Mouse (Mus musculus) myocyte (in vitro differentiated cells): ENCODE data around the gene Arvcf. TPM values are rescaled to one million over a fixed set of nuclear protein-coding genes. Genes with fewer than 3 reads are reported as not detected.

ENCODE experiments used
- H3K27me3 ChIP-seq: one replicate; pipeline ENCODE4 v1.6.1; 2011; ENCODE audit not compliant: control insufficient read depth, insufficient read depth, insufficient read length
- H3K36me3 ChIP-seq: one replicate; pipeline ENCODE4 v1.6.1; 2011; ENCODE audit not compliant: control insufficient read depth, insufficient read depth
- H3K4me2 ChIP-seq: one replicate; pipeline ENCODE4 v1.6.1; 2011; ENCODE audit warnings: low read depth, control low read depth
- H3K4me3 ChIP-seq: one replicate; pipeline ENCODE4 v1.5.1; 2011; ENCODE audit warnings: mild to moderate bottlenecking, control low read depth, moderate library complexity
- H3K79me2 ChIP-seq: one replicate; pipeline ENCODE4 v1.6.1; 2011; ENCODE audit not compliant: control insufficient read depth, insufficient read depth
- H3ac ChIP-seq: one replicate; pipeline ENCODE4 v1.6.1; 2011; ENCODE audit not compliant: control insufficient read depth, insufficient read length
- CEBPB ChIP-seq: IDR thresholded peaks from 2 replicates; pipeline ENCODE4 v1.6.1; 2011; ENCODE audit warnings: mild to moderate bottlenecking, moderate library complexity; ENCODE audit not compliant: poor library complexity, insufficient read depth, severe bottlenecking
- E2F4 ChIP-seq: IDR thresholded peaks from one replicate; pipeline ENCODE4 v1.6.1; 2011; ENCODE audit warnings: mild to moderate bottlenecking, control low read depth, moderate library complexity; ENCODE audit not compliant: insufficient read depth
- MAX ChIP-seq: IDR thresholded peaks from one replicate; pipeline ENCODE4 v1.6.1; 2011; ENCODE audit warnings: low read depth, mild to moderate bottlenecking, control low read depth
- MYOD1 ChIP-seq, 3 experiments: IDR thresholded peaks; one replicate each; pipeline ENCODE4 v1.6.1; 2011; ENCODE audit warnings: control low read depth in 2 of 3, low read depth in 2 of 3, mild to moderate bottlenecking in 2 of 3, moderate library complexity in 1 of 3; ENCODE audit not compliant: insufficient read length in 2 of 3, control insufficient read depth in 1 of 3
- MYOG ChIP-seq, 3 experiments: IDR thresholded peaks; one replicate each; pipeline ENCODE4 v1.6.1; 2011; ENCODE audit warnings: control low read depth in 2 of 3, low read depth in 2 of 3, mild to moderate bottlenecking in 2 of 3; ENCODE audit not compliant: insufficient read length in 2 of 3, control insufficient read depth in 1 of 3, insufficient read depth in 1 of 3
- POLR2A ChIP-seq: IDR thresholded peaks from one replicate; pipeline ENCODE4 v1.6.1; 2011; ENCODE audit warnings: low read depth, mild to moderate bottlenecking, control low read depth, moderate library complexity; ENCODE audit not compliant: insufficient read length
- POLR2AphosphoS2 ChIP-seq: IDR thresholded peaks from one replicate; pipeline ENCODE4 v1.6.1; 2011; ENCODE audit warnings: low read depth, control low read depth; ENCODE audit not compliant: insufficient read length
- REST ChIP-seq: IDR thresholded peaks from one replicate; pipeline ENCODE4 v1.6.1; 2011; ENCODE audit warnings: mild to moderate bottlenecking, control low read depth, moderate library complexity; ENCODE audit not compliant: insufficient read depth, insufficient read length
- SRF ChIP-seq: IDR thresholded peaks from one replicate; pipeline ENCODE4 v1.6.1; 2011; ENCODE audit warnings: low read depth; ENCODE audit not compliant: control insufficient read depth, insufficient read length
- TCF12 ChIP-seq: IDR thresholded peaks from one replicate; pipeline ENCODE4 v1.6.1; 2011; ENCODE audit warnings: mild to moderate bottlenecking, control low read depth; ENCODE audit not compliant: poor library complexity, insufficient read depth, severe bottlenecking
- TCF3 ChIP-seq: IDR thresholded peaks from one replicate; pipeline ENCODE4 v1.6.1; 2011; ENCODE audit warnings: low read depth, control low read depth; ENCODE audit not compliant: insufficient read length
- USF1 ChIP-seq: IDR thresholded peaks from one replicate; pipeline ENCODE4 v1.6.1; 2011; ENCODE audit warnings: low read depth, mild to moderate bottlenecking, control low read depth, moderate library complexity
- polyA plus RNA-seq: library from polyadenylated mRNA; unstranded; fragments of >200 nt; fragmentation: generic; extraction: Trizol; gene quantifications from one replicate; pipeline ENCODE4 v1.2.1, GENCODE M21; 2012; ENCODE audit warnings: missing spikeins

Arvcf gene
- polyA plus RNA-seq, 1 experiment, result 7.6 TPM

DNA sequence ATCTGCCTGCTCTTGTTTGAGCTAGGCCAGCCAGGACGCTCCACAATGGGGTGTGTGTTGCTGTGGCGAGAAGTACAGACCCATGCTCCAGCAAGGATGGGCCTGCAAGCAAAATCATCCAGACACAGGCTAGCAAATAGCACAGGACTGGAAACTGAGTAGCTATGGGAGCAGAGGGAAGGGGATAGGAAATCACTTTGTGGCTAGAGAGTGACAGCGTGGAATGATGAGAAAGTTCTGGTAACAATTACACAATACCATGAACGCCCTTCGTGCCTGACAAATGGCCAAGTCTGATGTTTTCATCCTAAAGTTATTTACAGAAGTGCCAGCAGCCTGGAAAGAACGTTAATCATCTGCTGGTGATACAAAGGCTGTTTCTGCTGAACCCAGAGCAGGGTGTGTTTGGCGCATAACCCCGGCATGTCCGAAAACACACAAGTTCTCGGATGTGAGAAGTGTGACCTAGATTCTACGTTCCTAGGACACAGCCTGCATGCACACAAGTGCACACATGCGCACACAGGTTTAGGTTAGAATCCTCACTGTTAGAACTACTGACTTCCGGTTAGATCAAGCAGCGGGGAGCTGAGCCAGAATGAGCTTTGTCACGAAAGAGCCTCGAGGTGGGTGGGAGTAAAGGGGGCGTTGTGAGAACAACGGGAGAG lies 68.2 kb downstream of the Arvcf start:
- Histone ChIP-seq H3K79me2 (peaks cover 14% of the 10 kb centered on the region), H3K27me3 (no peaks in the 10 kb centered on the region), H3K36me3 (peaks cover 6% of the 10 kb centered on the region), H3ac (no peak overlapping the region), H3K4me2 (peak overlapping the region; percentile 71), H3K4me3 (no peak overlapping the region)
- TF ChIP-seq MYOG (IDR thresholded peaks at IDR 0.05; ENCODE audit: control insufficient read depth in 1 of 3, insufficient read depth in 1 of 3, insufficient read length in 2 of 3, low read depth in 2 of 3), result no peak
- peak; percentile 94 for TF ChIP-seq CEBPB

GRCm38 (mm10) chr16:18416837-18417236 lies 68.9 kb downstream of the Arvcf start:
- peak overlapping the region; percentile 71 for H3K4me2 ChIP-seq
- TF ChIP-seq REST (no peak), CEBPB (no peak), TCF12 (no peak), MYOD1 (IDR thresholded peaks at IDR 0.05; ENCODE audit: control insufficient read depth in 1 of 3, insufficient read length in 2 of 3, low read depth in 2 of 3) (no peak), E2F4 (no peak), SRF (no peak), TCF3 (no peak), POLR2AphosphoS2 (no peak), MAX (no peak)
- no peak overlapping the region for H3ac ChIP-seq
- H3K27me3 ChIP-seq, result no peaks in the 10 kb centered on the region
- H3K36me3 ChIP-seq, result peaks cover 6% of the 10 kb centered on the region
- H3K4me3 ChIP-seq, result no peak overlapping the region
- peaks cover 14% of the 10 kb centered on the region for H3K79me2 ChIP-seq

DNA sequence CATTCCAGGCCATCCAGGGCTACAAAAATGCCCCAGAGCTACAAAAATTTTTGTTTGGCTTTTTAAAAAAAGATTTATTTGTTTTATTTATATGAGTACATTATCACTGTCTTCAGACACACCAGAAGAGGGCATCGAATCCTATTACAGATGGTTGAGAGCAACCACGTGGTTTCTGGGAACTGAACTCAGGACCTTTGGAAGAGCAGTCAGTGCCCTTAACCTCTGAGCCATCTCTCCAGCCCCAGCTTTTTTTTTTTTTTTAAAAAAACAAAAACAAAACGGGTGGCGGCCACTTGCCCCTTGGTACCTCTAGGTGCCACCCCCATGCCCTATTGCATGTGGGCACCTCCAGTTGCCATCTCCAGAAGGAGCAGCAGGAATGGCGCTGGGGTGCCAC lies 69.5 kb downstream of the Arvcf start:
- no peak overlapping the region for H3K4me3 ChIP-seq
- TF ChIP-seq SRF (no peak), MYOD1 (IDR thresholded peaks at IDR 0.05; ENCODE audit: control insufficient read depth in 1 of 3, insufficient read length in 2 of 3, low read depth in 2 of 3) (no peak), TCF12 (no peak), MYOG (IDR thresholded peaks at IDR 0.05; ENCODE audit: control insufficient read depth in 1 of 3, insufficient read depth in 1 of 3, insufficient read length in 2 of 3, low read depth in 2 of 3) (no peak)
- H3ac ChIP-seq, result no peak overlapping the region
- no peaks in the 10 kb centered on the region for H3K27me3 ChIP-seq
- H3K79me2 ChIP-seq, result peaks cover 14% of the 10 kb centered on the region
- H3K4me2 ChIP-seq, result no peak overlapping the region
- H3K36me3 ChIP-seq, result peaks cover 6% of the 10 kb centered on the region

DNA sequence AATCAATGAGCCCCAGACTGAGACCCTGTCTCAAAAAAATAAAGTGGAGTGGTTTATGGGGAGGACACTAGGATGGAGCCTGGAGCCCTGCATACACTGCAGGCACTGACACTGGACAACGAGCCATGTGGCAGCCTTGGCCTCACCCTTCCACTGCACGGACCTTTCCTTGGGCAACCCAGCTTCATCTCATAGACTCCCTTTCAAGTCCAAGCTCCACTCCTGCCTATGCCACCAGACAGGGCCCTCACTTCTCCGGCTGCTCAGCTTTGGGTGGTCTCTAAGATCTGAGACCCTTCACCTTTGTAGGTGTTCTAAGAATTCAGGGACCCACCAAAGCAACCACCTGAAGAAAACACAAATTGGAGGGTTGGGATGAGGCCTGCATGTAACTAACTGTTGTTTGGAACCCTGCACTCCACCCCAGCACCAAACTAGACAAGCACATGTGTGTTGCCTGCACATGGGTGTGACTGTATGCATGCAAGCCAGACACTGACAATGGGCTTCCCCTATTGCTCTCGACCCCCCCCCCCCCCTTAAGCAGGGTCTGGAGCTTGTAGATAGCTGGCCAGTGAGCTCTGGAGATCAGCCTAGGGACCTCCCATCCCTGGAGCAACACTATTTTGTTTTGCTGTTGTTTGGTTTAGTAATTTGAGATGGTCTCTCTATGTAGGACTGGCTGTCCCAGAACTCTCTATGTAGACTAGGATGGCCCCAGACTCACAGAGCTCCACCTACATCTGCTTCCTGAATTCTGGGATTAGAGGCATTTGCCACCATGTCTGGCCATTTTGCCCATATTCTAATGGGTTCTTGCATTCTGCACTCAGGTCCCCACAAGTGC lies 71.0 kb downstream of the Arvcf start:
- TF ChIP-seq REST (no peak), POLR2AphosphoS2 (no peak), TCF3 (no peak), TCF12 (no peak), POLR2A (no peak), CEBPB (no peak), MYOG (IDR thresholded peaks at IDR 0.05; ENCODE audit: control insufficient read depth in 1 of 3, insufficient read depth in 1 of 3, insufficient read length in 2 of 3, low read depth in 2 of 3) (no peak), MYOD1 (IDR thresholded peaks at IDR 0.05; ENCODE audit: control insufficient read depth in 1 of 3, insufficient read length in 2 of 3, low read depth in 2 of 3) (no peak), E2F4 (no peak), MAX (no peak), USF1 (no peak), SRF (no peak)
- Histone ChIP-seq H3K27me3 (no peaks in the 10 kb centered on the region), H3K36me3 (peaks cover 6% of the 10 kb centered on the region), H3K4me2 (no peak overlapping the region), H3ac (no peak overlapping the region), H3K79me2 (peaks cover 14% of the 10 kb centered on the region), H3K4me3 (no peak overlapping the region)

GRCm38 (mm10) chr16:18419603-18420026 lies 71.6 kb downstream of the Arvcf start:
- Histone ChIP-seq H3K4me2 (no peak overlapping the region), H3K79me2 (peaks cover 15% of the 10 kb centered on the region), H3K4me3 (no peak overlapping the region), H3K36me3 (peaks cover 4% of the 10 kb centered on the region), H3ac (no peak overlapping the region), H3K27me3 (no peaks in the 10 kb centered on the region)
- TF ChIP-seq MYOD1 (IDR thresholded peaks at IDR 0.05; ENCODE audit: control insufficient read depth in 1 of 3, insufficient read length in 2 of 3, low read depth in 2 of 3) (no peak), MYOG (IDR thresholded peaks at IDR 0.05; ENCODE audit: control insufficient read depth in 1 of 3, insufficient read depth in 1 of 3, insufficient read length in 2 of 3, low read depth in 2 of 3) (no peak), REST (no peak), USF1 (no peak), POLR2A (no peak), TCF12 (no peak), SRF (no peak), POLR2AphosphoS2 (no peak)
